Mouse (Mus musculus): ENCODE measurements around the gene Epo.

The Epo gene

GRCm38 (mm10) chr5:137519691-137520550 is 13.1 kb downstream of the Epo start:
- DNase-seq (ENCODE audit: low spot score in 2 of 2): no peak

- DNase-seq (ENCODE audit: low spot score in 2 of 2): no peak
These were observed 14.6 kb downstream of the Epo start, which contains the start of gene Gigyf1 for GRCm38 (mm10) chr5:137518436-137518835. Gene Gigyf1, plus strand, starts transcription at chr5:137518548.

GRCm38 (mm10) chr5:137514811-137515210 is 18.2 kb downstream of the Epo start:
- DNase-seq (ENCODE audit: low spot score in 2 of 2): no peak

- DNase-seq (ENCODE audit: low spot score in 2 of 2): no peak
These were observed 18.9 kb downstream of the Epo start for GRCm38 (mm10) chr5:137513951-137514721.

GRCm38 (mm10) chr5:137512847-137513794 is 19.9 kb downstream of the Epo start:
- peak in 1 of 2 experiments; percentile 27 for DNase-seq (ENCODE audit: low spot score in 2 of 2)

GRCm38 (mm10) chr5:137511706-137512105 is 21.3 kb downstream of the Epo start:
- DNase-seq (ENCODE audit: low spot score in 2 of 2): no peak

GRCm38 (mm10) chr5:137510573-137511390 is 22.3 kb downstream of the Epo start:
- DNase-seq (ENCODE audit: low spot score in 2 of 2): no peak

GRCm38 (mm10) chr5:137510014-137510501 is 23.0 kb downstream of the Epo start:
- peak in 1 of 2 experiments; percentile 84 for DNase-seq (ENCODE audit: low spot score in 2 of 2)

- DNase-seq (ENCODE audit: low spot score in 2 of 2): no peak
These were observed 29.0 kb downstream of the Epo start for GRCm38 (mm10) chr5:137504041-137504440.

GRCm38 (mm10) chr5:137502667-137503110 is 30.4 kb downstream of the Epo start:
- peak; percentile 79 for DNase-seq (ENCODE audit: low spot score in 2 of 2)

- peak; percentile 100 for DNase-seq (ENCODE audit: low spot score in 2 of 2)
These were observed 31.1 kb downstream of the Epo start, which contains the start of gene Pop7 for GRCm38 (mm10) chr5:137501709-137502666. Gene Pop7, minus strand, starts transcription at chr5:137502518.

GRCm38 (mm10) chr5:137500186-137500585 is 32.9 kb downstream of the Epo start:
- DNase-seq (ENCODE audit: low spot score in 2 of 2): no peak

GRCm38 (mm10) chr5:137493831-137494230 is 39.2 kb downstream of the Epo start:
- no peak for DNase-seq (ENCODE audit: low spot score in 2 of 2)

- no peak for DNase-seq (ENCODE audit: low spot score in 2 of 2)
These were observed 41.5 kb downstream of the Epo start for GRCm38 (mm10) chr5:137491559-137491958.

GRCm38 (mm10) chr5:137487616-137488015 is 45.4 kb downstream of the Epo start:
- DNase-seq (ENCODE audit: low spot score in 2 of 2): no peak

GRCm38 (mm10) chr5:137485851-137486155 is 47.2 kb downstream of the Epo start:
- DNase-seq (ENCODE audit: low spot score in 2 of 2): no peak

- no peak for DNase-seq (ENCODE audit: low spot score in 2 of 2)
These were observed 47.8 kb downstream of the Epo start for GRCm38 (mm10) chr5:137485071-137485850.

GRCm38 (mm10) chr5:137481897-137482296 is 51.1 kb downstream of the Epo start:
- peak in 1 of 2 experiments; percentile 11 for DNase-seq (ENCODE audit: low spot score in 2 of 2)
